Mouse (Mus musculus) E14TG2a.4 (cell line): ENCODE measurements around the gene Atp9a.

ENCODE experiments used
- H3K27me3 ChIP-seq: 2 replicates; pipeline ENCODE4 v1.6.1; 2014; ENCODE audit warnings: low read length, control low read depth; ENCODE audit not compliant: insufficient read depth
- H3K36me3 ChIP-seq: 2 replicates; pipeline ENCODE4 v1.6.1; 2014; ENCODE audit warnings: low read length, control low read depth; ENCODE audit not compliant: insufficient read depth
- H3K4me1 ChIP-seq: replicated peaks from 2 replicates; pipeline ENCODE4 v1.6.1; 2014; ENCODE audit warnings: low read depth, low read length, control low read depth
- H3K4me3 ChIP-seq: replicated peaks from 2 replicates; pipeline ENCODE4 v1.5.1; 2014; ENCODE audit warnings: mild to moderate bottlenecking, low read length
- H3K9me3 ChIP-seq: 2 replicates; pipeline ENCODE4 v1.6.1; 2014; ENCODE audit warnings: low read length, control low read depth
- CTCF ChIP-seq: conservative IDR thresholded peaks from 2 replicates; pipeline ENCODE4 v1.5.1; 2014; ENCODE audit warnings: low read length
- NANOG ChIP-seq: IDR thresholded peaks from 2 replicates; pipeline ENCODE4 v1.6.1; 2014; ENCODE audit warnings: borderline replicate concordance, low read length, mixed read lengths
- POU5F1 ChIP-seq: IDR thresholded peaks from 2 replicates; pipeline ENCODE4 v1.6.1; 2014; ENCODE audit warnings: low read length, borderline replicate concordance

Atp9a gene

DNA sequence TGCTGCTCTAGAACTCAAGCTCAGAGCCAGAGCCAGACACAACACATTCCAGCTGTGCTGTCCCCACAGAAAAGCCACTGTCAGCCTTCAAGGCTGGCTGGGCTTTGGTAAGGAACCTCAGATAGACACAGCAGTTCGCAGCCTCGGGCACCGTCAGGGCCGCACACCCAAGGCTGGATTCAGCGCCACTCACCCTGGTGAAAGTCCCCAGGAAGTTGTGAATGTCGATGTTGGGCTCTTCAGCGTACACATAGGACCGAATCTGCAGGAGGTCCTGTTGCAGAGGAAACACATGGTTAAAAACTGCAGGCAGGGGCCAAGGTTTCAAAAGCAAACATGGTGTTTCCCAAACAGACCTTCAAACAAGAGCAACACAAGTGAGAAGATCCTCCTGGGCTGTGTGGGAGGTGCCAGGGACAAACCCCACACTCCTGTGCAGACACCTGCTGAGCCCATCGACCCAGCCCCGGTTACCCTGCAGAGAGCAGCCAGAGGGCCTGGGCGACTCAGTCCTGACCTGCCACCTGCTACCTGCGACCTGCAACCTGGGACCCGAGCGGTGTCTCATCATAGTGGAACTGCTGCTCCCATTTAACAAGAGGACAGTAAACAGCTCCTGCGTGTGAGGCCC lies 58.6 kb downstream of the Atp9a start:
- Histone ChIP-seq H3K4me3 (peak overlapping the region; percentile 21), H3K9me3 (no peaks in the 10 kb centered on the region), H3K4me1 (peaks cover 83% of the 10 kb centered on the region), H3K36me3 (peaks cover 5% of the 10 kb centered on the region; the same call in 1 of the 2 replicates), H3K27me3 (no peaks in the 10 kb centered on the region)
- TF ChIP-seq CTCF (no peak), POU5F1 (no peak), NANOG (no peak)

GRCm38 (mm10) chr2:168682721-168683120 lies 59.5 kb downstream of the Atp9a start:
- Histone ChIP-seq H3K9me3 (no peaks in the 10 kb centered on the region), H3K36me3 (peaks cover 5% of the 10 kb centered on the region; the same call in 1 of the 2 replicates), H3K27me3 (0 out of 2 replicates have a peak, but pooled peaks cover 3% of the 10 kb centered on the region), H3K4me1 (peaks cover 82% of the 10 kb centered on the region), H3K4me3 (no peak overlapping the region)
- no peak for TF ChIP-seq CTCF
- no peak for TF ChIP-seq POU5F1
- TF ChIP-seq NANOG: no peak

- peaks cover 78% of the 10 kb centered on the region for H3K4me1 ChIP-seq
- H3K9me3 ChIP-seq: no peaks in the 10 kb centered on the region
- no peak for TF ChIP-seq POU5F1
- no peak for TF ChIP-seq NANOG
- no peak for TF ChIP-seq CTCF
These were observed 60.7 kb downstream of the Atp9a start for GRCm38 (mm10) chr2:168681531-168681930.

DNA sequence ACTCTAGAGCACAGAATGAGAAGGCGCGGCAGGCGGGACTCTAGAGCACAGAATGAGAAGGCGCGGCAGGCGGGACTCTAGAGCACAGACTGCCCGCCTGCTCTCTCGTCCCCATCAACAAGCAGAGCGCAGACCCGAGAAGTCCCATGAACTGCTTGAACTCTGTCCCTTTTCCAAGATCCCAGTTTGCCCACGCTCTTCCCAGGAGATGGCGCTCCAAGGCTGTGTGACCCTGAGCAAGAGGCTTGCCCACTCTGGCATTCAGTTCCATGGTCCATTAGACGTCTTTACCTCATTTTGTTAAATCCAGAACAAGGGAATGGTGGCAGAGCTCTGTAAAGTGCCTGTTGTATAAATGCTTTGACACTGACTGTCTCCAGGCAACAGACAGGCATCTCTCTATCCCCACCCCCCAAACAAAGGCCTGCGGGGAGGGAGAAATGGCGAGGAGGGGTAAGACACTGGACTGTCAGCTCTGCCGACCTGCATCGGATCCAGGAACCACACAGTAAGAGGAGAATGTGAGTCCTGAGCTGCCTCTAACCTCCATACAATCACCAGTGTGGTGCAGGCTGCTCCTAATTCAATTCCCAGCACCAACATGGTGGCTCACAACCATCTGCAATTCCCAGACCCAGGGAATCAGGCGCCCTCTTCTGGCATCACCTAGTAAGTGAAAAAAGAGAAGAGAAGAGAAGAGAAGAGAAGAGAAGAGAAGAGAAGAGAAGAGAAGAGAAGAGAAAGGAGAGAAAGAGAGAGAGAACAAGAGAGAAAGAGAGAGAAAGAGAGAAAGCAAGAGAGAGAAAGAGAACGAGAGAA lies 62.6 kb downstream of the Atp9a start:
- H3K4me1 ChIP-seq: peaks cover 77% of the 10 kb centered on the region
- H3K4me3 ChIP-seq: peak overlapping the region; percentile 26; the same call in 1 of the 2 replicates
- peaks cover 18% of the 10 kb centered on the region for H3K27me3 ChIP-seq
- no peaks in the 10 kb centered on the region for H3K9me3 ChIP-seq
- H3K36me3 ChIP-seq: peaks cover 5% of the 10 kb centered on the region; the same call in 1 of the 2 replicates
- TF ChIP-seq POU5F1 (no peak), CTCF (peak; percentile 21)

More at GRCm38 (mm10) chr2:168681531-168681930, 60.7 kb downstream of the Atp9a start:
- Histone ChIP-seq H3K4me3 (no peak overlapping the region), H3K36me3 (peaks cover 5% of the 10 kb centered on the region; the same call in 1 of the 2 replicates), H3K27me3 (peaks cover 6% of the 10 kb centered on the region; the same call in 1 of the 2 replicates)

DNA sequence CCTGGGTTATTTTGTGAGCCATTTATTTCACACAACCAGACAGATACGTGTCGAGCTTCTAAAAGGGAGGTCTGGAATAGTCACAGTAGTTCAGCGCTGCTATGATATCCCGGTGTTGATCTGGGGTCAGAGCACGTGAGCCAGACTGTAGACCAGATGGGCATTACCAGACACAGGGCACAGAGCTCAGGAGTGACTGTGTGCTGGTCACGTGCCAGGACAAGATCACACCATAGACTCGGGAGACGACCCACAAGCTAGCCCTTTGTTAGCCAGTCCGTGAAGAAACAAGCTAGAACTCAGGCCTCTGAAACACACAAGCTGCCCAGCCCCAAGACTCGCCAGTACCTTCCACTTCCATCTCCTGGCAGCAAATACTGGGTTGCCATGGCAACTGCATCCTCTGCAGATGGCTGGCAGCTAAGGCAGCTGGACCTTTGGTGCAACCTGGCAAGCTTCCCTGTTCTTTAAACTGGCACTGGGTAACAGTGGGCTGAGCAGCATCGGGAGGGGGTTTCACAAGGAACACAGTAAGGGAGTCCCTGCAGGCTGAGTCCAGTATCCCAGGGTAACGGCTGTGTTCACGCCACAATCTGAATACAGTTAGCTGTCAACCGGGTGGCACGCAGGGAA lies 63.4 kb downstream of the Atp9a start:
- TF ChIP-seq CTCF (no peak), NANOG (no peak), POU5F1 (no peak)
- no peaks in the 10 kb centered on the region for H3K9me3 ChIP-seq
- peaks cover 20% of the 10 kb centered on the region for H3K27me3 ChIP-seq
- H3K36me3 ChIP-seq: peaks cover 5% of the 10 kb centered on the region; the same call in 1 of the 2 replicates
- no peak overlapping the region; the same call in 1 of the 2 replicates for H3K4me3 ChIP-seq
- H3K4me1 ChIP-seq: peaks cover 75% of the 10 kb centered on the region

DNA sequence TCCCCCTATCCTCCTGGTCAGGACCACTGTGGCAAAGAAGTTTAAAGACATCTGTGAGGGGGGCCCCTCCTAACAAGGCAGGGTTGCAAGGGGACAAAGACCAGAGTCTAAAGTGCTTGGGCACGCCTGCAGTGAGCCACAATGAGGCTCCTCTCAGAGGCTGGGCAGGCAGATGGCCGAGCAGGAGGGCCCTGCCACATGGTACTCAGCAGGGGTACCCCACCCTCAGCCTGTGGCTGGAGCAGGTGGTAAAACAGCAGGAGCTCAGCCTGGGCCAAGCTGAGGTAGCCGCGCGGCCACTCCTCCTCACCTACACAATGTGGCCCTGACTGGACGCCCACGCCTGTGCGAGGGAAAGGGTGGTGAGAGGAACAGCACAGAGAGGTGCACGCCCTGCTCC lies 64.6 kb downstream of the Atp9a start:
- no peak overlapping the region for H3K4me3 ChIP-seq
- no peak for TF ChIP-seq CTCF
- no peak for TF ChIP-seq POU5F1
- TF ChIP-seq NANOG: no peak
- H3K27me3 ChIP-seq: peaks cover 20% of the 10 kb centered on the region
- H3K36me3 ChIP-seq: peaks cover 15% of the 10 kb centered on the region
- peaks cover 70% of the 10 kb centered on the region for H3K4me1 ChIP-seq
- no peaks in the 10 kb centered on the region for H3K9me3 ChIP-seq

DNA sequence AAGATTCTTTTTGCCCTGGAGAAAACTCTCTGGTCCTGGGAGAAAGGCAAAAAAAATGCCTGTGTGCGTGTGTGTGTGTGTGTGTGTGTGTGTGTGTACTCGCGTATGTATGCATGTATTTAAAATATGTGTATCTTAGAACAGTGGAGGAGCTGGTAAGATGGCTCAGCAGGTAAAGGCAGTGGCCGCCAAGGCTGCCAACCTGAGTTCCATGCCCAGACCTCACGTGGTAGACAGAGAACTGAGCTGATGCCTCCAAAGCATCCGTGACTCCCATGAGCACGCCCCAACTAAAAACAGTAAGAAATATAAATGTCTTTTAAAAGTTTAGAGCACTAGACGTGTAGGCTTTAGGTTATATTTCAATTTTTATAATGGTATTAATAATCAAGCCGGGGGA lies 70.5 kb downstream of the Atp9a start:
- Histone ChIP-seq H3K4me3 (no peak overlapping the region), H3K27me3 (peaks cover 16% of the 10 kb centered on the region), H3K36me3 (peaks cover 23% of the 10 kb centered on the region), H3K9me3 (no peaks in the 10 kb centered on the region), H3K4me1 (peaks cover 57% of the 10 kb centered on the region)
- TF ChIP-seq POU5F1 (no peak), CTCF (no peak), NANOG (no peak)

- TF ChIP-seq CTCF: no peak
- TF ChIP-seq NANOG: no peak
- no peak for TF ChIP-seq POU5F1
- peak overlapping the region; percentile 79 for H3K4me3 ChIP-seq
- H3K4me1 ChIP-seq: peaks cover 54% of the 10 kb centered on the region
- peaks cover 8% of the 10 kb centered on the region for H3K27me3 ChIP-seq
- peaks cover 23% of the 10 kb centered on the region for H3K36me3 ChIP-seq
- H3K9me3 ChIP-seq: no peaks in the 10 kb centered on the region
These were observed 72.0 kb downstream of the Atp9a start for GRCm38 (mm10) chr2:168670241-168670640.
